Mouse (Mus musculus): ENCODE results near the gene Ythdc1.
"Not testable (repeated sequence)": the region's sequence is repeated elsewhere in the genome, so short reads cannot be mapped to it uniquely, and the experiment has no call there.

The Ythdc1 gene

DNA sequence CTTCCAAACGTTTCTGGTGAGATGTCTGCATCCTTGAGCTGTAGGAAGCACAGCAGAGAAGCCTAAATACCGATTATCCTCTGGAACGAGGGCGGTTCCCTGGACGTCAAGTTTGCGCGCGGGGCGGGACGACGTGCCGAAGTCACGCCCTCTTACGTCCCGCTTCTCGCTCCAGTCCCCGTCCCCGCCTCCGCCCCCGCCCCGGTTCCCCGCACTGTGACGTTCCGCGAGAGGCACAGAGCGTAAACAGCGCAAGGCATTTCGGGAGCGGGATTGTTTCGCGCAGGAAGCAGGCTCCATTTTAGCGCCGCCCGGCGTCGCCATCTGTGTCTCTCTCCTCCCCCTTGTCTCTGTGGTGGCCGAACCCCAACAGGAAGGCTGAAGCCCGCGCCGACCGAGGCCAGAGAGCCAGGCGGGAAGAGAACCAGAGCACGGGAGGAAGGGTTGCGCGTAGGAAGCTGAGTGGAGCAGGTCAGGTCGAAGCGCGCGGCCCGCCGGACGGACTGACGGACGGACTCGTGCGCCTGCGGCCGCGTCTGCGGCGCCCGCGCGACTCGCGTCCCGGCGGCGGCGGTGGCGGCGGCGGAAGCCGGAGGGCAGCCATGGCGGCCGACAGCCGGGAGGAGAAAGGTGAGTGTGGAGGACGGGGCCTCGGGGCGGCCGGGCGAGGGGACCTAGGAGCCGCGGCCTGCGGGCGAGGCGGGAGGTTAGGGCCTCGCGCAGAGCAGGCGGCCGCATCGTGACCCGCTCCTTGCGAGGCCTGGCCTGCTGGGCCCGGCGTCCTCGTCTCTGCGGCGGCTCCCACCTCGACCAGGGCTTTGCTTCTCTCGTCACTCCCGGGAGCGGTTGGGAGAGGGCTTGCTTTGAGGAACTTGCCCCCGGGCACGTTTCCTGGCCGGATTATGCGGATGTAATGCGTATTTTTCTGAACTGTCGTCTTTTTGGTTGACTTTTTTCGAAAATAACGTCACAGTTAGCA lies at the start of gene Ythdc1:
Ythdc1 (plus strand) TSS at position 260 of the 979 bp plus-strand sequence.
- in situ Hi-C loops (cut with MboI; ENCODE audit: unreplicated experiment in 2 of 2), result loop anchor here (10.0 to 25.0 kb wide), 6 partner anchors 609 to 1958 kb away; partner anchors contain the start of genes Cenpc1 (in 2 of the 2), Gnrhr (in 2 of the 2), Stap1 (in 2 of the 2) and Dck (in 1 of the 2)

DNA sequence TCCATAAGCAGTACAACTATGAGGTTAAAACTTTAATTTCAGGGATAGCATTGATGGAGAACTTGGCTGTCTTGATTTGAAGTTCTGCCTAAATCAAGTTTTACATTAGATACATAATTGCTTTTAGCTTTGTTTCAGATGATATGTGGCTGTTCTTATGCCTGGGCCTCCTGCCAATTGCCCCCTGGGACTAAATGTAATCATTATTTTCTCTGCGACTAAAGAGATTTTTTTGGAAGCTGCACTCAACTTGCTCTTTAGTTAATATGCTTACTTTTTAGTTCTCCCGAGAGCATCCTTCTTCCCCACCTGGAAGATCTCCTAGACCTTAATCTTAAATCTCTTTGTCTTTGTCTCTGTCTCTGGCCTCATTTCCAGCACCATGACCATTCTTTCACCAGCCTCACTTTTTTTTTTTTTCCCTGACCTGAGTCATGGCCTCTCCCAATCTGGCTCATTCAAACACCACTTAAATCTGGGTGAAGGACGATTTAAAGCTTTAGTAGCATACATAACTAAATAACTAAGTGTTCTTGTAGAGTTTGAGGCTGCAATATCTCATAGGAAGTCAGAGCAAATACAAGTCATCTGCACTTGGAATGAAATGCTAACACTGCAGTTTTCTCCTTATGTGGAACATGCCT lies 34.9 kb upstream of the Ythdc1 start:
- in situ Hi-C loops (cut with MboI; ENCODE audit: unreplicated experiment in 2 of 2), result no loop called here

- in situ Hi-C loops (cut with MboI; ENCODE audit: unreplicated experiment in 2 of 2), result no loop called here
These were observed 33.0 kb upstream of the Ythdc1 start for GRCm38 (mm10) chr5:86771010-86771409.

GRCm38 (mm10) chr5:86776941-86777340 lies 27.1 kb upstream of the Ythdc1 start:
- in situ Hi-C loops (cut with MboI; ENCODE audit: unreplicated experiment in 2 of 2), result no loop called here

GRCm38 (mm10) chr5:86778471-86778870 lies 25.6 kb upstream of the Ythdc1 start:
- in situ Hi-C loops (cut with MboI; ENCODE audit: unreplicated experiment in 2 of 2), result no loop called here

GRCm38 (mm10) chr5:86783059-86783458 lies 21.0 kb upstream of the Ythdc1 start:
- in situ Hi-C loops (cut with MboI; ENCODE audit: unreplicated experiment in 2 of 2), result no loop called here

DNA sequence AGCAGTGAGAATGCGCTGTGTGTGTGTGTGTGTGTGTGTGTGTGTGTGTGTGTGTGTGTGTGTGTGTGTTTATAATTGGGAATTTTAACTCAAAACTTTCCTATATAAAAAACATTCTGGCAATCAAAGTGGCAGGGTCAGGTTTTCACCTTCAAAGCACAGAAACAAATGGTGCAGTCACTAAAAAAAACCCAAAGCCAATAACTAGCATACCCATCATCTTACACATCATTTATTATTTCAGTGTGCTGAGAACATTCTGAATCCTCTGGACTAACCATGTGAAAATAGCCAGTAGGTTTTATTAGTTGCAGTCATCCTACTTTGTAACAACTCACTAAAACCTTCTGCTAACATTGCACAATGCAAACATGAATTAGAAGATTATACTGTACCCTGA lies 19.8 kb upstream of the Ythdc1 start:
- in situ Hi-C loops (cut with MboI; ENCODE audit: unreplicated experiment in 2 of 2), result no loop called here

- in situ Hi-C loops (cut with MboI; ENCODE audit: unreplicated experiment in 2 of 2), result no loop called here
These were observed 17.2 kb upstream of the Ythdc1 start for GRCm38 (mm10) chr5:86786798-86787197.

DNA sequence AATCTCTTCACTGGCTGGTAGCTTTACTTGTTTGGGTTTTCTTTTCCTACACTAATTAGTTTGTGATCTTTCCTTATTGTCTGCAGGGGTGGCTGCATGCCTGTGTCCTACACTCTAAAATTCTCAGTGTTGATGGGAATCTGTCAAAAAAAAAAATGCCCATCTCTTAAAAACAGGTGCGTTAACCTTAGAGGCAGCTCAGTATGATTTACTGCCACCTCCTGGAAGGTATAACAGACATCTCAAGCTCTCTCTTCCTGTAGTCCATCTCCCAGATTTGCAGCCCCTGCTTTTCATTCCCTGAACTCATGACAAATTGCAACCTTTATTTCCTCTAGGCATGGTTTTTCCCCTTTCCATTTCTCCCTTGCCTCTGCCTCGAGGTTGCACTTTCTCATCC lies 14.1 kb upstream of the Ythdc1 start:
- in situ Hi-C loops (cut with MboI; ENCODE audit: unreplicated experiment in 2 of 2), result no loop called here

GRCm38 (mm10) chr5:86792249-86792648 lies 11.8 kb upstream of the Ythdc1 start:
- in situ Hi-C loops (cut with MboI; ENCODE audit: unreplicated experiment in 2 of 2), result no loop called here

- in situ Hi-C loops (cut with MboI; ENCODE audit: unreplicated experiment in 2 of 2), result no loop called here
These were observed 11.2 kb upstream of the Ythdc1 start for GRCm38 (mm10) chr5:86792807-86793206.

GRCm38 (mm10) chr5:86816795-86817194 lies 12.8 kb downstream of the Ythdc1 start:
- in situ Hi-C loops (cut with MboI; ENCODE audit: unreplicated experiment in 2 of 2), result loop anchor here (25.0 kb wide), 5 partner anchors 629 to 1946 kb away; partner anchors contain the start of genes Cenpc1 (in 2 of the 2), Stap1 (in 2 of the 2), Dck (in 1 of the 2) and Gnrhr (in 1 of the 2)

DNA sequence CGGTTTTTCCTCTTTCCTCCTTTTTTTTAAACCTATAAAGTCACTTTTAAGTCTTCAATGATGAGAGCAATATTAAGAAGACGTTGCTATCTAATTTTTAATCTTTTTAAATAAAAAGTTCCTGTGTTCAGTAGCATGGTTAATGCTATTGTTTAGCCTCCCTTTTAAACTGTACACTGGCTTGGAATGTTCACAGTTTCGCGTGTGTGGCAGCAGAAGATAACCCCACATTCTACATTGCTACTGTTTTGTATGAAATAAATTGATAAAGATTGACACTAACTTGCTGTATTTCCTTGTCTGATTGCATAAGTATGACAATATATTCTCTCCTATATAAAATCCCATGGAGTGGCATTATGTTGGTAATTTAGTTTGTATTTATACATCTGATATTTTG lies 32.4 kb downstream of the Ythdc1 start:
- in situ Hi-C loops (cut with MboI; ENCODE audit: unreplicated experiment in 2 of 2), result not testable (repeated sequence)

DNA sequence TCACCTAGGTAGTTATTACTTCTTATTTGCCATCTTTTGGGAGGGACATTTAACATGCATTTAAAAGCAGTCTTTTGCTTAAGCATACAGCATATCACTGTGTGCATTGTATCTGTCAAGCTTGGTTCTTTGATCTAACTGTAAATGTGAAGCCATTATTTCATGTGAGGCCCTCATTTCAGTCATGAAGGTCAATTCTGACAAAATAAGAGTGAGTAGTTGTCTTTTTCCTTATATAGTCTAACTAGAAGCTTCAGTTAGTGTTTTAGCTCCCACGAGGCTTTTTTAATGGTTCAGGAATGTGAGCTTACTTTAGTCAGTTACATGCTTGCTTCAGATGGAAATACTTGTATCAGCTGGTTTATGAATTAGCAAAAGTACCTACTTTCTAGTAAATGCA lies 34.1 kb downstream of the Ythdc1 start:
- in situ Hi-C loops (cut with MboI; ENCODE audit: unreplicated experiment in 2 of 2), result no loop called here

DNA sequence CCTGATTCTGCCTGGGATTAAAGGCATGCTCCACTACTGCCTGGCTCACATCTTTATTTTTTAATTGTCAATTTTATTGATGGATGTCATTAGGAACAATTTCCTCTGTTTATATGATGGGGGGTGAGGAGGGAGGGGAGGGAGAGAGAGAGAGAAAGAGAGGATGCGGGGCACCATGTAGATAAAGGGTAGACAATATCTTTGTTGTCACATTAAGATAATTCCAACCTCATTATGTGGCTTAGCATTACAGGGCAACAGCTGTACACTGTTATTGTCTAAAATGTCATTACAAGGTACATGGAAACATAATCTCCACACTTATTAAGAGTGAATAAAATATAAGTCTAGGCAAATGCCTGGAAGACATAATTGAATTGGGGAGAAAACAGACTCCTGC lies 35.5 kb downstream of the Ythdc1 start:
- in situ Hi-C loops (cut with MboI; ENCODE audit: unreplicated experiment in 2 of 2), result no loop called here

GRCm38 (mm10) chr5:86840207-86840606 lies 36.2 kb downstream of the Ythdc1 start:
- in situ Hi-C loops (cut with MboI; ENCODE audit: unreplicated experiment in 2 of 2), result loop anchor here in 1 of 2 experiments (10.0 kb wide), 1 partner anchor 1555 kb away; no protein-coding TSS in a partner anchor

- in situ Hi-C loops (cut with MboI; ENCODE audit: unreplicated experiment in 2 of 2), result loop anchor here in 1 of 2 experiments (10.0 kb wide), 1 partner anchor 1554 kb away; no protein-coding TSS in a partner anchor
These were observed 37.2 kb downstream of the Ythdc1 start for GRCm38 (mm10) chr5:86841261-86841660.

DNA sequence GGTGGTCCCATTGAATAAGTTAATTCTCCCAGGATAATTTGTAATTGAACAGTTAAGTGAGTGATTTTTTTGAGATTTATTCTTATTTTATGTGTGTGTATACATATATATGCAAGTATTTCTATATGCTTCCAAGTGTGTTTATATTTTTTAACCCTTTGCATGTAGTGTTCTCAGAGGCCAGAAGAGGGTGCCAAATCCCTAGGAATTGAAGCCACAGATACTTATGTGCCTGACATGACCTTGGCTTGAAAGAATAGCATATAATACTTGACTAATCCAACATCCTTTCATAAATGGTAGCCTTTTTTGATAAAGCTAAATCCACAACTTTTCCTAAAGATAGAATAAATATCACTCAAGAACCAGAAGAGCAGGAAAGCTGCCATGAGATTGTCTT lies 46.1 kb downstream of the Ythdc1 start:
- in situ Hi-C loops (cut with MboI; ENCODE audit: unreplicated experiment in 2 of 2), result loop anchor here in 1 of 2 experiments (10.0 kb wide), 1 partner anchor 1545 kb away; no protein-coding TSS in a partner anchor

DNA sequence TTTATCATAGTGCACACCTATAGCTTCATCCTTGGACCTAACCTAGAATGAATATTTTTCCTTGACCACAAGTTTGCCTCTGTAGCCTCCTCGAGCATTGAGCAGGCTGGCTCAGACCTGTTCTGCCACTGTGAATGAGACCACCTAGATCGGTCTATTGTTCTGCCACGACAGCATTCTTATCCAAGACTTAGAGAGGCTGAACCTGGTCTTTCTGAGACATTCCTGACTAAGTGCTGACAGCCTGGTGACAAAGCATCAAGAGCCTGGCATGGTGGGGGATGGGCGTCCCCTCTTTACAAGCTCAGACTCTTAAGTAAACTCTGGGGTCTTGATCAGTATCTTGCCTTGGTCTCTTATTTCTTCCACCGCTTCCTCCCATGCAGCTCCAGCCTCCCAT lies 47.6 kb downstream of the Ythdc1 start:
- in situ Hi-C loops (cut with MboI; ENCODE audit: unreplicated experiment in 2 of 2), result loop anchor here in 1 of 2 experiments (10.0 kb wide), 1 partner anchor 1543 kb away; no protein-coding TSS in a partner anchor

DNA sequence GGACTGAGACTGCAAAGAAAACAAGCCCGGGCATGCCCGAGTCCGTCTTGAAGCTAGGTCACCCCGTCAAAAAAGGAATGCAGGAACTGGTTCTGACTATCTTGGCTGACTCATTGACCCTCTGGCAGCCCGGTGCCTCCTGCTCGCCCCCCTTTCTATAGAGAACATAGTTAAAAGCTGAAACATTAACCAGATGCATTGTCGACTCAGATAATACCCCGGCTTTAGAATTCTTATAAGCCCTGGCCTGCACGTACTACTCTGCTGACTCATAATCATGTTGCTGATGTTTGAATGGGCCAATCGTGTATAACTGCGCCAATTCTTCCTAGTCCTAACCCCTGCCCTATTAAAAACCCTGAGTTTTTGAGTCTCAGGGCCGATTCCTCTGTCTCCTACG lies 52.5 kb downstream of the Ythdc1 start:
- in situ Hi-C loops (cut with MboI; ENCODE audit: unreplicated experiment in 2 of 2), result loop anchor here in 1 of 2 experiments (10.0 kb wide), 1 partner anchor 1538 kb away; no protein-coding TSS in a partner anchor

DNA sequence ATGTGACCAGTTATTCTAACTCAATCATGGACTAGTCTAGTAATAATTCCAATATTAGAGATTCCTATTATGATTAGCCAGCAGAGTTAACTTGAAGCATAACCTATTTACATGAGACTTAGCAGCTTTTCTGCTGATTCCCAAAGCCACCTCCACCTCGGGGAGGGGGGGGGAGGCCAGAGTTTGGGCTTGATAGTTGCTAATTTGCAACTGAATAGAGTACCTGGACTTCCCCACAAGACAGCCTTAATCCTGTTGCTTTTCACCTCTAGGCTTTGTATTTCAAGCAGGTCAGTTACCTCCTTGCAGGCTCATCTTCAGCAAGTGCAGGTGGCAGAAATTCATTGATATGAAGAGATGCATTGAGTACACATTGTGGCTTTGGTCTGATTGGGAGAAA lies 53.7 kb downstream of the Ythdc1 start:
- in situ Hi-C loops (cut with MboI; ENCODE audit: unreplicated experiment in 2 of 2), result loop anchor here in 1 of 2 experiments (10.0 kb wide), 1 partner anchor 1537 kb away; no protein-coding TSS in a partner anchor

Measured in v-Abl transformed pro-B cells (cell line).